Mouse (Mus musculus) macrophage (primary cell): Measurements from ENCODE around the gene Kcnh5. TPM values are rescaled to one million over a fixed set of nuclear protein-coding genes. Genes with fewer than 3 reads are reported as not detected.

Source experiments
- H3K27ac ChIP-seq: fragments of 350-480 bp; formaldehyde crosslinking; 2 replicates; pipeline ENCODE4 v1.9.0; 2021
- H3K36me3 ChIP-seq: fragments of 350-480 bp; formaldehyde crosslinking; 2 replicates; pipeline ENCODE4 v1.9.0; 2021; ENCODE audit errors: inconsistent target
- H3K4me3 ChIP-seq: fragments of 350-480 bp; formaldehyde crosslinking; 2 replicates; pipeline ENCODE4 v1.9.0; 2021; ENCODE audit errors: inconsistent target
- H3K79me2 ChIP-seq: fragments of 350-480 bp; formaldehyde crosslinking; 2 replicates; pipeline ENCODE4 v1.9.0; 2021; ENCODE audit errors: inconsistent target
- WGBS: methylation state at CpG from one replicate; pipeline ENCODE4 v1.1.7; 2026; ENCODE audit warnings: inconsistent platforms; ENCODE audit not compliant: missing documents; 5-methylcytosine and 5-hydroxymethylcytosine counted together
- polyA plus RNA-seq: library from polyadenylated mRNA; stranded (reverse); fragments of 250-400 nt; gene quantifications from 3 replicates; pipeline ENCODE4 v1.2.4, GENCODE M21; 2018; ENCODE audit warnings: inconsistent platforms

Kcnh5 gene
- polyA plus RNA-seq, 1 experiment from 2014 or later: not detected

DNA sequence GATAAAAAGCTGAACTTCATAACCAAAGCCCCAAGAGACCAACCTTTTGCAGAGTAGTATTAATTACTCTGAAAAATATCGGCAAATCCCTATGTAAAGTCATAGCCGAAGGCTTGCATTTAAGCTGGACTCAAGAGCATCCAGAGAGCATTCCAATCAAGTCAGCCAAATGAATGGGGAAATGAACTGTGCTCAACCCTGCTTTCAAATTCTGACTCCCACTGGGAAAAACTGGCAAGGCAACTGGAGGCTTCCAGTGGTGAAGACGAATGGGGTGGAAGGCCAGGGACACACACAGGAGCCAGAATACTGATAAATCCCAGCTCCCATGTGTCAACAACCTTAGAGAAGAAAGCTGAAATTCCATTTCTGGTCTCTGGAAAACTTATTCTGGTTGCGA is 115.4 kb downstream of the Kcnh5 start:
- Histone ChIP-seq H3K79me2 (no peaks in the 10 kb centered on the region), H3K4me3 (no peak overlapping the region), H3K36me3 (no peaks in the 10 kb centered on the region), H3K27ac (no peak overlapping the region)
- WGBS: 96% methylated on average over 4 of the region's 4 CpGs

DNA sequence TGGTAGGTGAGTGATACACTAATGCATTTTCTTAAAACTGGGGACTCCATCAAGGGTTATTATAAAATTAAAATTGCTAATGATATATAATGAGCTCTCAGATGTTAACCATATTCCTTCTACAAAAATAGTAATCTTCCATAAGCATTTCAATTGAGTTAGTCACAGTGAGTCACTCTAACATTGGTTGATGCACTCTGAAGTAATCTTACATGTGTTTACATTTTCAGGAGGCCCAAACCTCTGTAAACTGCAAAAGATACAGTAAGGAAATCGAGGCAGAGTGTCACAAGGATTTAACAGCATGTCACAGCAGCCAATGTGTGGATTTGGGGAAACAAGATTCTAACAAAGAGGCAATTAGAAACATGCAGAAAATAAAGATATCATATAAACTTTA is 123.4 kb downstream of the Kcnh5 start:
- 71% methylated on average over 1 of the region's 1 CpGs for WGBS
- no peak overlapping the region for H3K4me3 ChIP-seq
- H3K36me3 ChIP-seq: no peaks in the 10 kb centered on the region
- H3K79me2 ChIP-seq: no peaks in the 10 kb centered on the region
- H3K27ac ChIP-seq: no peak overlapping the region

DNA sequence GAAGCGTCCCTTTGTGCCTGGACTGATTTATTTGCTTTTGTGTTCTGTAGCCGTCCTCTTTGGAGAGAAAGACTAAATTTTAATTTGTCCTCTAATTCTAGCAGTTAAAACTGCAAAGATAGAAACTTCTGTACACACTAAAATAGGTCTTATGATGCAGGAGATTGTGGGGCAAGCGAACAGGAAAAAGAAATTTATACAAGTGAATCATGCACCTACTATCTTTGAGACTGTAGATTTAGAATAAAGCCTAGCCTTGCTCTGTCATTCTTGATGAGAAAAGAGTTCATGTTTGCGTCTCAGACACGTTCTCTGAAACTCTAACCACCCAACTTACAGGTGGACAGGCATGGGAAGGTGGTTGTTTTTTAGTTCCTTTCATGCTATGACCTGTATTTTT is 140.4 kb downstream of the Kcnh5 start:
- H3K4me3 ChIP-seq: no peak overlapping the region
- no peak overlapping the region for H3K27ac ChIP-seq
- H3K79me2 ChIP-seq: no peaks in the 10 kb centered on the region
- H3K36me3 ChIP-seq: no peaks in the 10 kb centered on the region
- 83% methylated on average over 5 of the region's 5 CpGs for WGBS

DNA sequence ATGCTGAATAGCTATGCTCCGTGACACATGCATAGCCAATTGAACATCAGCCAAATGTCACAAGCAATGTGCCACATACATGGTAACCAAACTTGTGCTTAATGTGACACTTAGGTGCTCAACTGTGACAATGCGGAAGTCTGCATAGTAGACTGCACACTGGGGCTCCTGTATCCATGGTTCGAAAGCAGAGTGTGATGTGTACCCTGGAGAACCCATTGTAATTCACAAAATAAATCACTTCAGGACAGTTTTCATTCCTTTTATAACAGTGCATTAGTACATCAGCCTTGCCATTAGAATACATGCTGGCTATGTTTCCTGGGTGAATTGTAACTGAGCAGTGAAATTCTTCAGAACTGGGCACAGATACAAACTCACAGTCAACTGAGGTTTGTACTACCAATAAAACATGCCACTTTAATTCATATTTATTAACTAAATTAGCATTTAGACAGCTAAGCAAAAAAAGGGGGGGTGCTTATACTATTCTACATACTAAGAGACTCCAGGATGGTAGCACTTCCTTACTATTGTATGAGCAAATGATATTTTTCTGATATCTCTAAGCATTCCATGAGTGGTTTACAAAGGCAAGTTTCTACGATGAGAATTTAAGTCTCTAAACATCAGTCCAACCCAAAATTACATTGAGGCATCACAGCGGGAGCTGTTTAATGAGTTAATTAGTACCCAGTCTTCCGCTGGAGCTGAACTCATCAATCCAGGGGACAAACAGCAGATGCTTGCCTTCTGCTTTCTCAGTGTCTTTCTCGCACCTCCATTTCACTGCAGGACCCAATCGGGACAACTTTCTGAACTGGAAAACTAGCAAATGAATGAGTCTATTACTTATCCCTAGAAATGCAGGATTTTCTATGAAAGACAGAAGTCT is 144.9 kb downstream of the Kcnh5 start:
- Histone ChIP-seq H3K79me2 (no peaks in the 10 kb centered on the region), H3K36me3 (no peaks in the 10 kb centered on the region), H3K27ac (no peak overlapping the region), H3K4me3 (no peak overlapping the region)
- 89% methylated on average over 8 of the region's 8 CpGs for WGBS

DNA sequence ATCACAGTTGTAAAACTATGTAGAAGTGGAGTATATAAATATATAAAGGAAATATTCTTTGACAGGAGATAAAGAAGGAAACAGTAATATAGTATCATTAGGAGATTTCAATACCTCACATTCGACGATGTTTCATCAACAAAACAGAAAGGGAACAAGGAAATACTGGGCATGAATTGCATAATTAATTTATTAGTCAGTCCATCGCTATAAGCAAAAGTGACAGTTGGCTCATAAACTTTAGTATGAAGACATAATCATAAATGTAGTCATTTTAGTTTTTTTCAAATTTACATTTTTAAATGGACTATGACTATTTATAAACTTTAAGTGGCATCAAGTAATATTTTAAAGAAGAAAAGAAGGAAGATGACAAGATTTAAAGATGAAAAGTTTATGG is 205.9 kb downstream of the Kcnh5 start:
- no peak overlapping the region for H3K4me3 ChIP-seq
- no peaks in the 10 kb centered on the region for H3K36me3 ChIP-seq
- 35% methylated on average over 3 of the region's 3 CpGs for WGBS
- no peaks in the 10 kb centered on the region for H3K79me2 ChIP-seq
- H3K27ac ChIP-seq: no peak overlapping the region

DNA sequence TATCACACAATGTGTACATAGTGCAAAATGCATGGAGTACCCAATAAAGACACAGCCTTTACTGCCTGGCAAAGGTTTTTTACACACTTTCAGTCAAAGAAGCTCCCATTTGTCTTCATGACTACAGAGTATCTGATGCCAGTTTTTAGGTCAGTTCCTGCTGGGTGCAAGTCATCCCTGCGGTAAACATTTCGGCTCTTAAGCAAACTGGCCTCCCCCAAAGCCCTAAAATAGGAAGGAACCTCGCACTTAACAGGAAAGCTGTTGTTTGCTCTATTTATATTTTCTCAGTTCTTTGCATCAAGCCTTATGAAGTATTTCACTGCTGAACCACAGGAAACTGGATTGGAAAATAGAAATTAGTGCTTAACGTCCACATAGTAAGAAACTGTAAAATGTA is 207.7 kb downstream of the Kcnh5 start:
- no peak overlapping the region for H3K27ac ChIP-seq
- H3K36me3 ChIP-seq: no peaks in the 10 kb centered on the region
- H3K4me3 ChIP-seq: no peak overlapping the region
- H3K79me2 ChIP-seq: no peaks in the 10 kb centered on the region
- 5% methylated on average over 4 of the region's 4 CpGs for WGBS

DNA sequence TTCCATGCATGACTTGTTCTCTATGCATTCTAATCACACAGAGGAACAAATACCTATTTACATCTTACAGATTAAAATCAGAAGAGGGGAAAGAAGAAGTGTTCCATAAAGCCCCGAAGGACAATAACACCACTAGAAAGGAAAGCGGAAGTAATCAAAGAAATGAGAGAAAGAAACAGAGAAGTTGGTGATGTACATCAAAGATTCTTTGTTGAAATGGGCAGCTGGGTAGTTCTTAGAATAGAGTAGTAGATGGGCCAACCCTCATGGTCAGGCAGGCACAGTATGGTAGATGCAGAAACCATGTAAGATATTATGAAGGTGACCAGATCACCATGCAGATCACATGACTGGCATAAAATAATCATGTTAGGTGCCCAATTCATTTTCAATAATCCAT is 210.9 kb downstream of the Kcnh5 start:
- Histone ChIP-seq H3K79me2 (no peaks in the 10 kb centered on the region), H3K4me3 (no peak overlapping the region), H3K36me3 (no peaks in the 10 kb centered on the region), H3K27ac (no peak overlapping the region)
- WGBS: 32% methylated on average over 2 of the region's 2 CpGs

DNA sequence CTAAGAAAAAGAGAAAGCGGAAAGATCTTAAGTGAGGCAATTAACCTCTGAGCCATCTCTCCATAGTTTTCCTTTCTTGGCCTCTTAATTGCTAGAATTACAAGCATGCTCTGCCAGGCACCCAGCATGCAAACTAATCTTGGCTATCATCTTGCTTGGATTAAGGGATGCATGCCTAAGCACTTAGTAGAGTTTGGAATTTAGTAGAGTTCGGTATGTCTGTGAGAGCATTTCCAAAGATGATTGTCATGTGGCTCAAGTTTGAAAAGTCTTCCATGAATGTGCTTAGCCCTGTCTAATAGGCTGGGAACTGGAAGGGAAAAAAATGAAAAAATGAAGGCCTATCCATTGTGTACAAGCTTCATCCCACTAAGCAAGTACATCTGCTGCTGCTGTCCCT is 224.5 kb downstream of the Kcnh5 start:
- H3K4me3 ChIP-seq: no peak overlapping the region
- H3K27ac ChIP-seq: no peak overlapping the region
- no peaks in the 10 kb centered on the region for H3K79me2 ChIP-seq
- 94% methylated on average over 2 of the region's 2 CpGs for WGBS
- no peaks in the 10 kb centered on the region for H3K36me3 ChIP-seq

DNA sequence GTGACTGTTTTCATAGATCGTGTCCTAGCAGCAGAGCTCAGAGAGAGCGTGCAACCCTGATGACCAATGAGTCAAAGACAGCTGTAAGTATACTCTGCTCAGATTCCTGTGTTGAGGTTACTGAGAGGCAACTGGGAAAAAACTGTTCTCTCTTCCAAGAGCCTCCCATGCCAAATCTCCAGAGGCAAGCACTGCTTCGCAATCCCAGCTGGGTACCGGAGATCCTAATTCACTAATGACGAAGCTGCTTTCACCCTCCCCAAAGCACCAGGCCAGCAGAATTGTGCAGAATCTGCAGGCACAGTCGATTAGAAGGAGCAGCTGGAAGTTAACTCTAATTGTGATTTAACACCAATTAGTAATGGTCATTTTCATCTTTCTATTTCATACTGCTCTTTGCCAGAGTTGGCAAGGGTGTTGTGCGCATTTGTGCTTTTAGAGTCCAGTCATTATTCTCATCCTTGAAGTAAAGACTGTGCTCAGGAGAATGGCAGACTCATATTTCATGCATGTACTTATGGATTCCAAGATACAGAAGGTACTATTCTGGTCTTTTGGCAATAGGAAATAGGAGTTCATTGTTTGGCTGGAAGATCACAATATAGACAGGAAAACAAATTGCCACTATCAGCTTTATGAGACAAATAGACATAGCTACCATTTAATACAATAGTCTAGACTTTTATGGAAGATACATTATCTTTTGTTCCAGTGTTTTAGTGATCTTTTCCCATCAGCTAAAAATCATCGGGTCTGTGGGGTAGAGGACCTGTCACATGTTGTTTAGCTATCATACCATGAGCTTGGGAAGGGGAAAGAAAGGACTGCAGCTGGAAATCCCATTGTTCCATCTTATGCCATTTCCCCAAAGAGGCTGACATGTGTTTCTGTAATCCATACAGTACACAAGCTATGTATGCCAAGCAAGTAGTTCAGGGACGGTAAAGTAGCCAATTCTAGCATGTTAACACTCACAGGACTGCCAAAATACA is 225.7 kb downstream of the Kcnh5 start:
- Histone ChIP-seq H3K27ac (no peak overlapping the region), H3K79me2 (no peaks in the 10 kb centered on the region), H3K4me3 (no peak overlapping the region), H3K36me3 (no peaks in the 10 kb centered on the region)
- WGBS: 93% methylated on average over 9 of the region's 9 CpGs

DNA sequence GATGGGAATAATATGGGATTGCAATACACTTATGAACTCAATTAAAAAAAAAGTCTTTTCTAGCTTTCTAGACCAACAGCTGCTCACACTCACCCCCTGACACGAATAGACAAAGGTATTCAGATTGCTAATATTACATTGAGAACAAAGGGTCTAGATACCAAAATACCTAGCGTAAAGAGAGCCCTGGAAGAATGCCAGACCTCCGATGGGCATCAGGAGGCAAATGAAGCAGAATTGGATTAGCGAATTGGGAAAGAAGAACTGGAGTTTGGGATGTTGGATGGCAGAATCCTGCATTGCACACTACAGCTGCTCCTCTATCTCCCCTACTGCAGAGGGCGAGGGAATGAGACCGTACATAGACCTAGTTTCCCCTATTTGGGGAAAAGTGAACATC is 275.8 kb downstream of the Kcnh5 start:
- H3K4me3 ChIP-seq: no peak overlapping the region
- no peak overlapping the region for H3K27ac ChIP-seq
- H3K36me3 ChIP-seq: no peaks in the 10 kb centered on the region
- 91% methylated on average over 6 of the region's 6 CpGs for WGBS
- H3K79me2 ChIP-seq: no peaks in the 10 kb centered on the region

DNA sequence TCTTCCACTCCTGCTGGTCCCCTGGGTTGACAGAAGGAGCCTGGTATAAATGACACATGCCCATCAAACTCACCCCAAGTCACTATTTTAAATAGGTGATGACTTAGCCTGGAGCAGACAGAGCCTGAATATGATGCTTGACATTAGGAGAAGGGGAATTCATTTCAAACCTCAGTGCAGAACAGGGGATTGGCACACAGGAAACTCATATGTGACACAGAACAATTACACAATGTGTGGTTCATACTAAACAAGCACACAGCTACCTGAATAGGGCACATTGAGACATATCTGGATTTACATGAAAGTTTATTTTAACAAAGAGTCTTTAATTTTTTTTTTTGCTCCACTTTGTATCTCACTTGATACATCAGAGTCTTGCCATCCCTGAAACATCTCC is 276.4 kb downstream of the Kcnh5 start:
- H3K27ac ChIP-seq: no peak overlapping the region
- H3K36me3 ChIP-seq: no peaks in the 10 kb centered on the region

DNA sequence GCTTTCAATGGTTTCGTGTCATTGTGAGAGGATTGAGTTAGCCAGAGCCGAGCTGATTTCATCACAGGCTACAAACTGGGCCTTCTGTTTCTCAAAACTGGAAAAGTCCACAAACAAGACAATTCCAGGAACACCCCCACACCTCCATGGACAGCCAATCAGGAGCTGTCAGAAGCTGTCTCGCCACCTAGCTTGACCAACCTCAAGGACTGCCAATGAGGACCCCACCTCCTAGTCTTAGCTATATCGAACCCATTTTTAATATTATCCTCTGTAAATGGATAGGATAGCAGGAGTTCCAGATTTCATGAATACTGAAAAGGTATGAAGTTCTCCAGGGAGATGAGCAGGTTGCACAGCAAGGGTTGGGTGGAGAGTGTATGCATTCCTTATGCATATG is 278.1 kb downstream of the Kcnh5 start:
- Histone ChIP-seq H3K4me3 (no peak overlapping the region), H3K79me2 (no peaks in the 10 kb centered on the region), H3K36me3 (no peaks in the 10 kb centered on the region), H3K27ac (no peak overlapping the region)
- WGBS: 87% methylated on average over 4 of the region's 4 CpGs

More for the DNA sequence above, 276.4 kb downstream of the Kcnh5 start:
- no peaks in the 10 kb centered on the region for H3K79me2 ChIP-seq
- no peak overlapping the region for H3K4me3 ChIP-seq

DNA sequence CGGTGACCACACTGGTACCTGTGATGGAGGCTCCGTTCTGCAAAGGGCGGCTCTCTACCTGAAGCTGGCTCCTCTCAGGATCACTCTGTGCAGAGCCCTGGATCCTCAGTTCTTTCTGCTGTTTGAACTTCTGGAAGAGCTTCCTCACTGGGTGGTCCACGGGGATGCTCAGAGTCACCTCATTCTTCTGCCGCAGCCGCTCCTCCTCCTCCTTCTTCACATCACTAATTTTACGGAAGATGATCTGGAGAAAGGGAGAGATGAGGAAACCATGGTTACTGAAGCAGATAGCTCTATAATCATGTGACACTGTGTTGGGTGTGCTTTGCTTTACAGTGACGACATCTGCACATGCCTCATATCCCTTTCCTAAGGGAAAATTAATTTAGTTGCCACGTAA is 278.9 kb downstream of the Kcnh5 start:
- H3K36me3 ChIP-seq: no peaks in the 10 kb centered on the region
- no peak overlapping the region for H3K4me3 ChIP-seq
- no peaks in the 10 kb centered on the region for H3K79me2 ChIP-seq
- H3K27ac ChIP-seq: no peak overlapping the region
- WGBS: 96% methylated on average over 9 of the region's 9 CpGs

DNA sequence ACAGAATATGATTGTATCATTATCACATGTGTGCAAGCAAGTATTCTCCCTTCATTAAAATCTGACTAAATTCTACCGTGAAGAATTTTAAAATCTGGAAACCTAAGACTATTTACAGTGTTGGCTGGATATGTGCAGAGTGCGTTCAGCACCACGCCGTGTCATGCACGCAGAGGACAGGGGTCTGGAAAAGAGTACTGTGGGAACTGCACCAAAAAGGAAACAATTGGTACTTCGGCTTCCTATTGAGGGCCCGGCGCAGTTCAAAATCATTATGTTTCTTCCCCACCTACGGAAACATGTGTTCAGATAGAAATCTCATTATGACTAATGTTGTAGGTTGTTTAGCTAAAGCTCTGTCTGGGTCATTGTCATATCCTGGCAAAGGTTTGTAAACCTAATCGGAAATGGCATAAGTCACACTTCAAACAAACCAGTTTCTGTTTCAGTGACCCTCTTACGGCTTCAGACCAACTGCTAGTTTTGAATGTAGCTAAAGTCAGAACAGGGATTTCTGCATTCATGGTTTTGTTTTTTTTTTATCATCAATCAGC is 282.2 kb downstream of the Kcnh5 start:
- H3K79me2 ChIP-seq: no peaks in the 10 kb centered on the region
- WGBS: 6% methylated on average over 11 of the region's 11 CpGs
- H3K4me3 ChIP-seq: no peak overlapping the region
- H3K27ac ChIP-seq: no peak overlapping the region
- no peaks in the 10 kb centered on the region for H3K36me3 ChIP-seq

DNA sequence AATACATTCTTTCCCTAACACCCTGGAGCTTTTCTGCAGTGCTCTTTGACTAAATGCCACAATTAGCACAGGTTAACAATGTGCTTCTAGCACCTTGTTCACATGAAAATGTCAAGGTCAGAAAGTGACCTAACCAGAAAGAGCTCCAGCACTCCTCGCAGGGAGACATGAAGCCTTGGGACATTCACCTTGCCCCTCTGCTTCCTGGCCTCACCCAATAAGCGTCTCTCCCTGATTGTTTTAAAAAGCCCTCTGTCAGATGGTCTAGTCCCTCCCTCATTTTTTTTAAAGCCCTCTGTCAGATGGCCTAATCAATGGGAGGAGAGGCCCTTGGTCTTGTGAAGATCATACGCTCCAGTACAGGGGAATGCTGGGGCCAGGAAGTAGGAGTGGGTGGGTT is 287.7 kb downstream of the Kcnh5 start:
- 96% methylated on average over 3 of the region's 3 CpGs for WGBS
- Histone ChIP-seq H3K27ac (no peak overlapping the region), H3K36me3 (no peaks in the 10 kb centered on the region)

More for the DNA sequence above, 287.7 kb downstream of the Kcnh5 start:
- H3K79me2 ChIP-seq: no peaks in the 10 kb centered on the region
- H3K4me3 ChIP-seq: no peak overlapping the region
